Comparison of ENCODE assay signal across 8 mouse cellular contexts in the genomic region with DNA sequence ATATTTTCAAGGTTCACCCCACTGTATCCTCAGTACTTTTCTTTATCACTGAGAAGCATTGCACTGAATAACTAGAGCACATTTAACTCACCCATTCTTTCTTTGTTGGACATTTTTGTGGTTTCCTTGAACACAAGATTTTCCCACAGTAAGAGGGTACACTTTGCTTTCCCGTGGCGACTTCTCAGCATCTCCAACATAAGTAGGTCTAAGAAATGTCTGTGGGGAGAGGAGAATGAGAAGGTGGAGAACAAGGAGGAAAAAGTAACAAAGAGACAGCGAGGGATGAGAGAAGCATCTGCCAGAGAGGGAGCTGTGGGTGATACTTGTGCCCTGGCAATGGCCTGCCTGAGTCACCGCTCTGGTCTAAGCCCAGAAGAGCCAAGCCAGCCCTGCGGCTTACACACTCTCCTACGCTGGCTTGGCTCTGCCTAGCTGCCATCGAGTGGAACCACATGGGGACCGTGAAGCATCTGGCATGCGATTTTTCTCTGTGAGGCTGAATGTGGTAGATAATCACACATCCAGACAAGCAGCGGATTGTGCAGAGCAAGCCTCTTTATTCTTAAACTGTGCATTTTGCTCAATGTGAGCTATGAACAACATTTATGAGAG.
A peak's percentile ranks its signal among the peaks of the same experiment; 100 is the strongest.
DNase-seq lines count a peak whose midpoint lies in the region; ATAC-seq and TF ChIP-seq lines count a peak whose summit lies in the region.

No protein-coding gene starts in this region.

- H3K36me3 ChIP-seq in limb, embryonic 12.5 days, result no peaks in the 10 kb centered on the region
- no peaks in the 10 kb centered on the region for H3K36me3 ChIP-seq in limb, embryonic 10.5 days
- H3K36me3 ChIP-seq in lung, embryonic 16.5 days (ENCODE audit: control insufficient read depth, insufficient read depth, low read length), result no peaks in the 10 kb centered on the region
- no peaks in the 10 kb centered on the region for H3K36me3 ChIP-seq in thymus, adult 2 months (ENCODE audit: control insufficient read depth, insufficient read depth, low read length)

- no peak for TF ChIP-seq CTCF in thymus, adult 2 months (IDR thresholded peaks at IDR 0.05; ENCODE audit: borderline replicate concordance, control insufficient read depth, extremely low read depth, insufficient read depth, low read length, poor library complexity)

- no peak for TF ChIP-seq POLR2A in thymus, adult 2 months (IDR thresholded peaks at IDR 0.05; ENCODE audit: control insufficient read depth, extremely low read depth, insufficient read depth, low read length, poor library complexity)

- no peak overlapping the region for H3K27ac ChIP-seq in limb, embryonic 12.5 days
- no peak overlapping the region for H3K27ac ChIP-seq in limb, embryonic 10.5 days
- peak overlapping the region; percentile 92 for H3K27ac ChIP-seq in brown adipose tissue, adult 24 weeks (replicated peaks; ENCODE audit: low read depth, low read length)
- H3K27ac ChIP-seq in lung, embryonic 16.5 days (ENCODE audit: low read length), result peak overlapping the region; percentile 67
- no peak overlapping the region for H3K27ac ChIP-seq in thymus, adult 2 months (ENCODE audit: control insufficient read depth, insufficient read depth, low read length)

- no peak overlapping the region for H3K4me2 ChIP-seq in limb, embryonic 12.5 days
- H3K4me2 ChIP-seq in lung, embryonic 16.5 days (ENCODE audit: low read depth, low read length), result no peak overlapping the region

- H3K4me1 ChIP-seq in limb, embryonic 12.5 days (replicated peaks), result peaks cover 5% of the 10 kb centered on the region; the same call in 1 of the 2 replicates
- 0 out of 2 replicates have a peak, but pooled peaks cover 6% of the 10 kb centered on the region for H3K4me1 ChIP-seq in limb, embryonic 10.5 days
- H3K4me1 ChIP-seq in brown adipose tissue, adult 24 weeks (ENCODE audit: control insufficient read depth, insufficient read depth, insufficient read length, low read length), result peaks cover 12% of the 10 kb centered on the region
- peaks cover 19% of the 10 kb centered on the region for H3K4me1 ChIP-seq in lung, embryonic 16.5 days (replicated peaks; ENCODE audit: control insufficient read depth, insufficient read depth, low read length)
- H3K4me1 ChIP-seq in thymus, adult 2 months (replicated peaks; ENCODE audit: control insufficient read depth, insufficient read depth, low read length), result no peaks in the 10 kb centered on the region

- 0 out of 2 replicates have a peak, but pooled peaks have one; percentile 52 for ATAC-seq in limb, embryonic 12.5 days (ENCODE audit: insufficient number of reproducible peaks, insufficient read depth, low FRiP score, low TSS enrichment, low read depth)
- peak; percentile 91 for ATAC-seq in lung, embryonic 16.5 days (ENCODE audit: low read depth)

- 79% methylated on average over 10 of the region's 10 CpGs for WGBS in limb, embryonic 12.5 days
- 85% methylated on average over 10 of the region's 10 CpGs for WGBS in limb, embryonic 10.5 days
- WGBS in lung, embryonic 16.5 days, result 56% methylated on average over 10 of the region's 10 CpGs
- WGBS in thymus, adult 2 months, result 74% methylated on average over 10 of the region's 10 CpGs

- peaks cover 7% of the 10 kb centered on the region; the same call in 1 of the 2 replicates for H3K9me3 ChIP-seq in limb, embryonic 12.5 days
- H3K9me3 ChIP-seq in limb, embryonic 10.5 days (replicated peaks), result no peaks in the 10 kb centered on the region
- peaks cover 5% of the 10 kb centered on the region; the same call in 1 of the 2 replicates for H3K9me3 ChIP-seq in lung, embryonic 16.5 days (ENCODE audit: control insufficient read depth, low read length)

- H3K9ac ChIP-seq in limb, embryonic 12.5 days (replicated peaks), result no peak overlapping the region
- no peak overlapping the region for H3K9ac ChIP-seq in lung, embryonic 16.5 days (ENCODE audit: low read length)

- H3K4me3 ChIP-seq in limb, embryonic 12.5 days (replicated peaks), result no peak overlapping the region
- H3K4me3 ChIP-seq in limb, embryonic 10.5 days, result no peak overlapping the region
- no peak overlapping the region for H3K4me3 ChIP-seq in brown adipose tissue, adult 24 weeks (ENCODE audit: insufficient read depth, low read depth, low read length)
- H3K4me3 ChIP-seq in lung, embryonic 16.5 days (ENCODE audit: low read length), result no peak overlapping the region
- no peak overlapping the region for H3K4me3 ChIP-seq in thymus, adult 2 months (ENCODE audit: control insufficient read depth, insufficient read depth, low read length)

- DNase-seq in limb, embryonic 10.5 days (ENCODE audit: low spot score), result no peak
- DNase-seq in layer of hippocampus, adult 11-12 months (ENCODE audit: low spot score), result peak; percentile 70
- DNase-seq in thymus, adult 2 months, result no peak
- no peak for DNase-seq in thymus, postnatal 0 days (ENCODE audit: low spot score)
- no peak for DNase-seq in cerebellum, adult 11 months

- no peaks in the 10 kb centered on the region for H3K27me3 ChIP-seq in limb, embryonic 12.5 days
- no peaks in the 10 kb centered on the region for H3K27me3 ChIP-seq in limb, embryonic 10.5 days (ENCODE audit: low read depth, poor library complexity, severe bottlenecking)
- H3K27me3 ChIP-seq in lung, embryonic 16.5 days (ENCODE audit: control insufficient read depth, insufficient read depth, low read depth, low read length), result no peaks in the 10 kb centered on the region
- H3K27me3 ChIP-seq in thymus, adult 2 months (ENCODE audit: control insufficient read depth, insufficient read depth, low read length), result no peaks in the 10 kb centered on the region

Comparison
In these comparisons a context has a peak if more than half of its experiments do, and no peak if none do; other contexts are left out.
1. H3K27ac ChIP-seq: peak in brown adipose tissue, adult 24 weeks (single experiment) and lung, embryonic 16.5 days (single experiment); none in limb, embryonic 12.5 days (single experiment), limb, embryonic 10.5 days (single experiment) and thymus, adult 2 months (single experiment).